Mouse (Mus musculus) liver, embryonic 13.5 days (tissue): Measurements from ENCODE around the gene Nfkbil1. TPM values are rescaled to one million over a fixed set of nuclear protein-coding genes. Genes with fewer than 3 reads are reported as not detected.

Experiments used
- ATAC-seq: fragments of 200-750 bp; cut with Nextera tagmentation; 2 replicates; pipeline ENCODE4 v1.8.0; 2017; ENCODE audit warnings: low read depth, mild to moderate bottlenecking, moderate number of reproducible peaks, moderate library complexity
- DNase-seq: peaks from one replicate; pipeline ENCODE4 v3.0.0; 2022
- H3K27ac ChIP-seq: fragments of 300-500 bp; sonication (generic); 2 replicates; pipeline ENCODE4 v1.5.1; 2015; ENCODE audit warnings: moderate library complexity, mild to moderate bottlenecking, inconsistent platforms
- H3K27me3 ChIP-seq: fragments of 300-500 bp; sonication (generic); 2 replicates; pipeline ENCODE4 v1.6.1; 2015; ENCODE audit warnings: mild to moderate bottlenecking, inconsistent platforms
- H3K36me3 ChIP-seq: fragments of 300-500 bp; sonication (generic); 2 replicates; pipeline ENCODE4 v1.6.1; 2015; ENCODE audit warnings: mild to moderate bottlenecking, inconsistent platforms
- H3K4me1 ChIP-seq: fragments of 300-500 bp; sonication (generic); replicated peaks from 2 replicates; pipeline ENCODE4 v1.6.1; 2015; ENCODE audit warnings: inconsistent platforms
- H3K4me2 ChIP-seq: fragments of 300-500 bp; sonication (generic); 2 replicates; pipeline ENCODE4 v1.6.1; 2015; ENCODE audit warnings: inconsistent platforms, mild to moderate bottlenecking, moderate library complexity
- H3K4me3 ChIP-seq: fragments of 300-500 bp; sonication (generic); replicated peaks from 2 replicates; pipeline ENCODE4 v1.5.1; 2015; ENCODE audit warnings: mild to moderate bottlenecking, inconsistent platforms
- H3K9ac ChIP-seq: fragments of 300-500 bp; sonication (generic); 2 replicates; pipeline ENCODE4 v1.6.1; 2015; ENCODE audit warnings: mild to moderate bottlenecking, inconsistent platforms
- H3K9me3 ChIP-seq: fragments of 300-500 bp; sonication (generic); replicated peaks from 2 replicates; pipeline ENCODE4 v1.6.1; 2016; ENCODE audit warnings: inconsistent platforms
- WGBS: fragments of 180-500 bp; shearing (Covaris S2); methylation state at CpG from one replicate; pipeline ENCODE4 v1.1.7; 2015; ENCODE audit not compliant: insufficient replicate concordance; 5-methylcytosine and 5-hydroxymethylcytosine counted together
- polyA plus RNA-seq: library from polyadenylated mRNA; unstranded; fragments of >200 nt; fragmentation: Nextera tagmentation; extraction: Ambion mirVana; gene quantifications from 2 replicates; pipeline ENCODE4 v1.2.1, GENCODE M21; 2015

The Nfkbil1 gene
- polyA plus RNA-seq, 1 experiment from 2014 or later: 4.4 TPM

DNA sequence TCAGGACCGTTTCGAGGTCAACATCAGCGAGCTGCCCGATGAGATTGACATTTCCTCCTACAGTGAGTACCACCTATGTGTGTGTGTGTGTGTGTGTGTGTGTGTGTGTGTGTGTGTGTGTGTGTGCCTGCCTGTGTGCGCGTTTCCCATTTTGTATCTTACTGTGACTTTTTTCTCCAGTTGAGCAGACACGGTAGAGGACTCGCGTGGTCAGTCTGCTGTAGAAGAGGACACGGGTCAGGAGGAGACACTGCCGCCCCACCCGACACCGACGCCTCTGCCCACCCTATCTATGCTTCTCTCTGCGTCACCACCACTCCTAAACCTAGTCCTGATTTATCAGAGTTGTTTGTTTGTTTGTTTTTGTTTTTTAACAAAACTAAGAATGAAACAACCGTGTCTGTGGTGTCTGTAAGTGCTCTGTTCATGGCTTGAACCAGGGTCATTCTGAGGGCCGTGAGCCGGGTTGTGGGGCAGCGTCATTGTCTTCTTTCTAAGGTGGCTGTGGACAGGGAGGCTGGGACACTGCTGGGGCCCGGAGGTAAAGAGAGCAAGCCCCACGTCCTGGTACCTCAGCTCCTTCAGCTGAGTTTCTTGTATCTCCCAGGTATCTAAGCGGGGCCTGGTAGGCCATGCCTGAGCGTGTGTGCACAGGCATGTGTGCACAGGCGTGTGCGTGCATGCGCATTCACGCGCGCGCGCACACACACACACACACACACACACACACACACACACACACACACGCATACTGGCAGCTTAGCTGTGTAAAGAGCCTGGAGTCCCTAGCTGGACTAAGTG, 17.9 kb upstream of the Nfkbil1 start:
- ATAC-seq (no peak), DNase-seq (no peak)
- no peaks in the 10 kb centered on the region for H3K9me3 ChIP-seq
- H3K36me3 ChIP-seq: peaks cover 59% of the 10 kb centered on the region
- no peak overlapping the region for H3K4me3 ChIP-seq
- H3K9ac ChIP-seq: no peak overlapping the region
- no peak overlapping the region for H3K4me2 ChIP-seq
- WGBS: 83% methylated on average over 32 of the region's 32 CpGs
- H3K27me3 ChIP-seq: no peaks in the 10 kb centered on the region
- peaks cover 18% of the 10 kb centered on the region for H3K4me1 ChIP-seq
- H3K27ac ChIP-seq: no peak overlapping the region

DNA sequence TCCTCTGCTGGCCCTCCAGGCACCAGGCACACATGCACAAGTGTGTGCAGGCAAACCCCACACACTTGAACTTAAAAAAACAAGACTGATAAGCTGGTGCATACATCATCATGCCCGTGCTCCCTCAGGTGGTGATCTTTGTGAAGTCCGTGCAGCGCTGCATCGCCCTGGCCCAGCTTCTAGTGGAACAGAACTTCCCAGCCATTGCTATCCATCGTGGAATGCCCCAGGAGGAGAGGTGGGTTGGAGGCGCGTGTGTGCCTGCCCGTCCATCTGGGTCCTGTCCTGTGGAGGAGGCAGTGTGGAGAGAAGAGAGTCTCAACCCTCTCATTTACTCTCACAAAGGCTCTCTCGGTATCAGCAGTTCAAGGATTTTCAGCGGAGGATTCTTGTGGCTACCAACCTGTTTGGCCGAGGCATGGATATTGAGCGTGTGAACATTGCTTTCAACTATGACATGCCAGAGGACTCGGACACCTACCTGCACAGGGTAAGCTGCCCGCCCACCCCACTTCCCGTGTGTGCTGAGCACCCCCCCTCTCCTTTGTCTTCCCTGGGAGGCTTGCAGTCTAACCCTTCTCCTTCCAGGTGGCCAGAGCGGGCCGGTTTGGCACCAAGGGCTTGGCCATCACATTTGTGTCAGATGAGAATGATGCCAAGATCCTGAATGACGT, 17.2 kb upstream of the Nfkbil1 start:
- no peak overlapping the region for H3K27ac ChIP-seq
- H3K4me3 ChIP-seq: no peak overlapping the region
- H3K36me3 ChIP-seq: peaks cover 67% of the 10 kb centered on the region
- DNase-seq (no peak), ATAC-seq (no peak)
- H3K4me2 ChIP-seq: no peak overlapping the region
- no peaks in the 10 kb centered on the region for H3K27me3 ChIP-seq
- H3K9ac ChIP-seq: no peak overlapping the region
- 81% methylated on average over 18 of the region's 18 CpGs for WGBS
- no peaks in the 10 kb centered on the region for H3K9me3 ChIP-seq
- peaks cover 16% of the 10 kb centered on the region for H3K4me1 ChIP-seq

DNA sequence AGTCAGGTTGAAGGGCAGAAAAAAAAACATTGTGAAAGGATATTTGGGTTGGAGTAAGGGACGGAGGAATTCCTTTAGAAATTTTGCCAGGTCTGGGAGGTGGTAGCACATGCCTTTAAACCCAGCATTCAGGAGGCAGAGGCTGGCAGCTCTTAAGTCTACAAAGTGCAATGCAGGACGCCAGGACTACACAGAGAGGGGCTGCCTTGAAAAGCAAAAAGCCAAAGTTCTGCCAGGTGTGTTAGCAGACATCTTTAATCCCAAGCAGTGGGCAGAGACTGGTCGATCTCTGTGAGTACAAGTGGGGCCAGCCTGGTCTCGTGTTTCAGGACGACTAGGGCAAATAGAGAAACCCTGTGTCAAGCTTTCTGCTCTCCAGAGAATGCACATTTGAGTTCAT, 16.4 kb upstream of the Nfkbil1 start:
- peaks cover 11% of the 10 kb centered on the region; the same call in 1 of the 2 replicates for H3K4me1 ChIP-seq
- 79% methylated on average over 5 of the region's 5 CpGs for WGBS
- no peak overlapping the region for H3K27ac ChIP-seq
- no peak overlapping the region for H3K9ac ChIP-seq
- peaks cover 74% of the 10 kb centered on the region for H3K36me3 ChIP-seq
- no peaks in the 10 kb centered on the region for H3K27me3 ChIP-seq
- H3K4me3 ChIP-seq: no peak overlapping the region
- ATAC-seq: no peak
- no peak for DNase-seq
- H3K4me2 ChIP-seq: no peak overlapping the region
- H3K9me3 ChIP-seq: no peaks in the 10 kb centered on the region

- H3K4me2 ChIP-seq: no peak overlapping the region
- H3K9me3 ChIP-seq: no peaks in the 10 kb centered on the region
- H3K9ac ChIP-seq: no peak overlapping the region
- no peak overlapping the region for H3K27ac ChIP-seq
- H3K4me1 ChIP-seq: peaks cover 18% of the 10 kb centered on the region
- DNase-seq (no peak), ATAC-seq (no peak)
- no peaks in the 10 kb centered on the region for H3K27me3 ChIP-seq
- WGBS: 85% methylated on average over 15 of the region's 15 CpGs
- no peak overlapping the region for H3K4me3 ChIP-seq
- peaks cover 82% of the 10 kb centered on the region for H3K36me3 ChIP-seq
These were observed 15.6 kb upstream of the Nfkbil1 start for GRCm38 (mm10) chr17:35251162-35251719.

DNA sequence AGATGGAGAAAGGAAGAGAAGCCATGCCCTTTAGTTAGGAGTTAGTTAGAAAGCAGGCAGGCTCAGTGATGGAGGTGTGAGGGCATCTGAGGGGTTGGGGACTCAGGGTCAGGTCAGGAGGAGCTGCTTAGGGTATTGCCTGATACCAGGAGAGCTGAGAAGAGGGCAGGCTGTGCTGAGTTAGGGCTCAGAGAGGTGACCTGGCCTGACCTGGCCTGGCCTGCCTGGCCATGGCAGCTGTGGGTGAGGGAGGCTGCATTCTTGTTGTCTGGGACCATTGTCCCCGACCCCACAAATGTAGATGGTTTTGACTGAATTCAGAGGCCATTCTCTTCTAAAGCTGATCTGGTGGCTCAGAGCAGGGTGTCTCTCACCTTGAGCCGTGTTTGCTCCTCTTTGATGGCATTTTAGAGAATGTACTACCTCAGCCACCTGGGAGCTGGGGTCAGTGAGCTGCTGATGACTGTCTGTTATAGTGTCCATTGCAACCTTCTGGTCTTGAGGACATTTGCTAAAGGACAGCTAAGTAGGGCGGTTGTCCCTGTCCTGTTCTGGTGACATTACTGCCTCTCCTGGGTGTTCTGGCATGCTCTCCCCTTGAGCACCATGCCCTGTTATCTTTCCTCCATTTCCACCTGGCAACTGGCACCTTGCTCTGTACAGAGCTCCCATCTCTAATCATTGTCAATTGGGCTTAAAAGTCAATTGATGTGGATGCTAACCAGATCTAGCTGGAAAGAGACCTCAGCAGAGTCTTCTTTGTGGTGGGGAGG, 14.9 kb upstream of the Nfkbil1 start:
- no peak overlapping the region for H3K9ac ChIP-seq

GRCm38 (mm10) chr17:35249451-35250197, 14.0 kb upstream of the Nfkbil1 start:
- DNase-seq (no peak), ATAC-seq (no peak)
- Histone ChIP-seq H3K9me3 (no peaks in the 10 kb centered on the region), H3K4me3 (no peak overlapping the region), H3K27me3 (no peaks in the 10 kb centered on the region), H3K9ac (no peak overlapping the region), H3K4me1 (peaks cover 34% of the 10 kb centered on the region), H3K36me3 (peaks cover 98% of the 10 kb centered on the region), H3K4me2 (no peak overlapping the region), H3K27ac (no peak overlapping the region)
- WGBS: 86% methylated on average over 19 of the region's 19 CpGs

More for the DNA sequence above, 14.9 kb upstream of the Nfkbil1 start:
- Histone ChIP-seq H3K27ac (no peak overlapping the region), H3K9me3 (no peaks in the 10 kb centered on the region), H3K36me3 (peaks cover 89% of the 10 kb centered on the region), H3K4me2 (no peak overlapping the region), H3K4me1 (peaks cover 25% of the 10 kb centered on the region), H3K27me3 (no peaks in the 10 kb centered on the region), H3K4me3 (no peak overlapping the region)
- DNase-seq: no peak
- WGBS: 83% methylated on average over 3 of the region's 3 CpGs
- ATAC-seq: no peak

DNA sequence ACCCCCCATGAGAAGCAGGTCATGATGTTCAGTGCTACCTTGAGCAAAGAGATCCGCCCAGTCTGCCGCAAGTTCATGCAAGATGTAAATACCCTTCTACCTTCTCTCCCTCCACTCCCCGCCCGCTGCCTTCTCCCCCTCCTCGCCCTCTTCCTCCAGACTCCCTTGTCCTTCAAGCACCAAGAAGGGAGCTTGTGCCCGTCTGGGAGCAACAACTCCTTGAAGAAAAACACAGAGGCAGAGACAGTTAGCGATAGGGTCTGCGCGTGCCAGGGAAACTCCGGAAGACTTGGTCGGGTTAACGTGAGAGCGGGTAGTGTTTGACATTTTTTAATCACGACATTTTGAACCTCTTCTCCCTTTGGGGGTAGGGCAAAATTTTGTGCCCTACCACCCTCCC, 13.4 kb upstream of the Nfkbil1 start:
- WGBS: 90% methylated on average over 14 of the region's 14 CpGs
- Histone ChIP-seq H3K4me3 (no peak overlapping the region), H3K4me2 (no peak overlapping the region), H3K9ac (no peak overlapping the region), H3K9me3 (no peaks in the 10 kb centered on the region), H3K36me3 (peaks cover 99% of the 10 kb centered on the region), H3K27me3 (no peaks in the 10 kb centered on the region), H3K4me1 (peaks cover 40% of the 10 kb centered on the region), H3K27ac (no peak overlapping the region)
- DNase-seq (no peak), ATAC-seq (no peak)

DNA sequence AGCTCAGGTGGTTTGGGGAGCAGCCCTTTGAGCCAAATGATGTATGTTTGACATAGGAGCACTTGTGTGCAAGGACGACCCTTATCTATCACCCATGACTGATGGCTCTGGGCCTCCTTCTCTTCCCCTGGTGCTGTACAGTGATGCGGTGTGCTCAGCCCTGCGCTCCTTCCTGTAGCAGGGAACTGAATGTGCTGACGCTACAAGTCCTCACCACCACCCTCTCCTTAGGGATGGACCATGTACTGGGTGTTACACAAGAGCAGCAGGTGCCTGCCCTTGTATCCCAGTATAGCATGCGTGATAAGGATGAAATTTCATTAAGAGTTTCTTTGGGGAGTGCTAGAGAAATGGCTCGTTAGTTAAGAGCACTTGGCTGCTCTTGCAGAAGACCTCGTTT, 11.6 kb upstream of the Nfkbil1 start:
- Histone ChIP-seq H3K4me3 (no peak overlapping the region), H3K4me1 (peaks cover 48% of the 10 kb centered on the region), H3K36me3 (peaks cover 92% of the 10 kb centered on the region), H3K4me2 (no peak overlapping the region), H3K27ac (no peak overlapping the region), H3K9me3 (no peaks in the 10 kb centered on the region), H3K27me3 (no peaks in the 10 kb centered on the region), H3K9ac (no peak overlapping the region)
- no peak for DNase-seq
- 79% methylated on average over 7 of the region's 7 CpGs for WGBS
- no peak for ATAC-seq

- 71% methylated on average over 15 of the region's 15 CpGs for WGBS
- DNase-seq: no peak
- Histone ChIP-seq H3K4me3 (peak overlapping the region; percentile 92; the same call in 1 of the 2 replicates), H3K9ac (peak overlapping the region; percentile 12; the same call in 1 of the 2 replicates), H3K36me3 (peaks cover 82% of the 10 kb centered on the region), H3K27me3 (no peaks in the 10 kb centered on the region), H3K9me3 (no peaks in the 10 kb centered on the region), H3K4me2 (peak overlapping the region; percentile 97), H3K4me1 (peaks cover 50% of the 10 kb centered on the region), H3K27ac (no peak overlapping the region)
- no peak for ATAC-seq
These were observed 10.4 kb upstream of the Nfkbil1 start for GRCm38 (mm10) chr17:35245731-35246623.

DNA sequence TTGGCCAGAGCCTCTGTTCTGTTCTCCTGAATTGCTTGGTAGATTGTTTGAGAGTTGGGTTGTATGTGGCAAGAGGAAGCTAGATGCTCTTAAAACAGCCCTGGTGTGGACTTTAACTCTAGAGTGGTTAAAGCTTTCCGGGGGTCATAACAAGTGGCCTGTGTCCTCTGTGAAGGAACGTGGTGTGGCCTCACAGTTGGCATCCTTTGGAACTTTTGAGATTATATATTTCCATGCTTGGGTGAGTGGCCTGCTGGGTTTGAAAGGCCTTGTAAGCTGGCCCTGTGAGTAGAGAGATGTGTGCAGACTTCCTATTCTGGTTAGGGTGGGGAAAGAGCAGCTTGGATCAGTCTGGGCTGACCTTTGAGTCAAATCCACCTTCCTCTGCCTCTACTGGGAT, 9.4 kb upstream of the Nfkbil1 start:
- peak overlapping the region; percentile 92 for H3K4me3 ChIP-seq
- peak overlapping the region; percentile 97 for H3K4me2 ChIP-seq
- DNase-seq: no peak
- no peak for ATAC-seq
- H3K27me3 ChIP-seq: no peaks in the 10 kb centered on the region
- peak overlapping the region; percentile 97; the same call in 1 of the 2 replicates for H3K9ac ChIP-seq
- H3K4me1 ChIP-seq: peaks cover 60% of the 10 kb centered on the region
- 74% methylated on average over 2 of the region's 2 CpGs for WGBS
- no peak overlapping the region for H3K27ac ChIP-seq
- no peaks in the 10 kb centered on the region for H3K9me3 ChIP-seq
- peaks cover 72% of the 10 kb centered on the region for H3K36me3 ChIP-seq
